Mouse (Mus musculus) adrenal gland, postnatal 14 days (tissue): Measurements from ENCODE around the gene Efs. TPM values are rescaled to one million over a fixed set of nuclear protein-coding genes. Genes with fewer than 3 reads are reported as not detected.

Experiments used
- DNase-seq: peaks from one replicate; pipeline ENCODE4 v3.0.0; 2021; ENCODE audit warnings: mixed read lengths
- microRNA-seq, 2 experiments: library from miRNA; unstranded; fragments of <30 nt; microRNA quantifications; one replicate each; pipeline ENCODE4 v1.2.0; 2021
- total RNA-seq: library from RNA; stranded (reverse); gene quantifications from 2 replicates; pipeline ENCODE4 v1.2.3, GENCODE M21; 2021

The Efs gene
- total RNA-seq, 1 experiment from 2014 or later = 3.1 TPM

GRCm38 (mm10) chr14:54870861-54871260 lies 55.1 kb downstream of the Efs start, which contains the start of gene Homez:
TSS of gene Homez (minus strand) at chr14:54870961.
- DNase-seq = no peak

DNA sequence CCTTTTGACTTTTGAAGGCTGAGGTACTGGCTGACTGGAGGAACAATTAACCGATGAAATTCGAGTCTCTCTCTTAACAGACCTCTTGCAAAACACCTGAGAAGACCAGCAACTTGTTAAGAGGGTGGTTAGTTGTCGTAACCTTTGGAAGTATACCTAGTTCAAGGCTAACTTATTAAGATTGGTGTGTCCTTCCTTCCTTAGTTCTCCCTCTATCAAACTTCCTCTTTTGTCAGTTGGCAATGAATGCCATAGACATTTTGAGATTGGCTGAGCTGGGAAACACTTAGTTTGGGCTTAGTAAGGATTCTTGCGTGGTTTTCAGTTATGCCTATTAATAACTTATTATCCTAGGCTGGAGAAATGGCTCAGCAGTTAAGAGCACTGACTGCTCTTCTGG lies 57.9 kb downstream of the Efs start:
- no peak for DNase-seq

DNA sequence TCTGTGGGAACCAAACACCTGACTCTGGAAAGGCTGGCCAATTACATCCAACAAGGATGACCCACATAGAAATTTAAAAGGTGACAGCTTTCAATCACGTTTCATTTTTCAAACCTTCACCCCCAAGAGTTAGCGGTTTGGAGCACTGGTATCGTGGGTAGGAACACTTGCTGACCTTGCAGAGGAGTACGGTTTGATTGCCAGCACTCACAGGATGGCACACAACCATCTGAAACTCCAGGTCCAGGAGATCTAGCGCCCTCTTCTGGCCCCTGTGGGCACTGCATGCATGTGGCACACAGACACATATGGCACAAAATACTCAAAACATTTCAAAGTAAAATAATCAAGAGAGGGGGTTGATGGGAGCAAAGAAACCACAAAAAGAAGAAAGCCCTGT lies 59.0 kb downstream of the Efs start:
- DNase-seq = peak; percentile 52

Small RNA genes lying within 50 kb of the gene (microRNA-seq; reads per million reads assigned to microRNA genes)
- gene Mir208a (0.38 to 0.43 reads per million in 2 experiments), gene Mir208b (0.85 to 12.2 reads per million in 2 experiments)

Other genes starting within 250 kb of the Efs start
- gene 1700123O20Rik, start 239.9 kb downstream of the Efs start, total RNA-seq = 33.7 and 41.0 TPM in 2 replicates
- gene Acin1, start 239.2 kb downstream of the Efs start, total RNA-seq = 168 and 193 TPM in 2 replicates
- not detected in 2 replicates for gene Gm29776, start 227.3 kb downstream of the Efs start, total RNA-seq
- not detected in 2 replicates for gene Cebpe, start 214.0 kb downstream of the Efs start, total RNA-seq
- gene Slc7a8, start 144.2 kb downstream of the Efs start, total RNA-seq = 46.1 and 51.5 TPM in 2 replicates
- 0.38 TPM in 1 of 2 replicates, not detected in the other for gene Rnf212b, start 112.0 kb downstream of the Efs start, total RNA-seq
- gene Homez, start 55.2 kb downstream of the Efs start, total RNA-seq = 9.6 and 10.9 TPM in 2 replicates
- 14.0 and 15.9 TPM in 2 replicates for gene Ppp1r3e, start 48.6 kb downstream of the Efs start, total RNA-seq
- gene Bcl2l2, start 42.7 kb downstream of the Efs start, total RNA-seq = 43.5 and 51.9 TPM in 2 replicates
- 1.7 and 7.0 TPM in 2 replicates for gene Gm20521, start 42.7 kb downstream of the Efs start, total RNA-seq
- 154 and 191 TPM in 2 replicates for gene Pabpn1, start 33.6 kb downstream of the Efs start, total RNA-seq
- 30.7 and 32.9 TPM in 2 replicates for gene Slc22a17, start 13.0 kb downstream of the Efs start, total RNA-seq
- gene Il25, start 6.6 kb upstream of the Efs start, total RNA-seq = not detected in 2 replicates
- gene Cmtm5, start 10.1 kb upstream of the Efs start, total RNA-seq = 1.6 and 1.9 TPM in 2 replicates
- gene Myh6, start 40.8 kb upstream of the Efs start, total RNA-seq = 0.22 TPM in 1 of 2 replicates, not detected in the other
- not detected in 2 replicates for gene Gm17428, start 50.8 kb upstream of the Efs start, total RNA-seq
- gene Myh7, start 68.5 kb upstream of the Efs start, total RNA-seq = 0.11 TPM in 1 of 2 replicates, not detected in the other
- gene Ngdn, start 89.3 kb upstream of the Efs start, total RNA-seq = 34.5 and 39.2 TPM in 2 replicates
- gene Zfhx2, start 166.2 kb upstream of the Efs start, total RNA-seq = 7.3 and 9.8 TPM in 2 replicates
- 11.3 and 15.8 TPM in 2 replicates for gene Thtpa, start 168.7 kb upstream of the Efs start, total RNA-seq
- 26.6 and 36.1 TPM in 2 replicates for gene Ap1g2, start 180.5 kb upstream of the Efs start, total RNA-seq
- 3.3 and 5.9 TPM in 2 replicates for gene Jph4, start 190.8 kb upstream of the Efs start, total RNA-seq